Mouse (Mus musculus): ENCODE measurements at regions not wholly inside any gene's neighbourhood (a gene's known extent, or its start where the extent isn't known, plus 50 kb on each side); places are given as distances from the start of the nearest gene placed in this dataset.

GRCm38 (mm10) chr10:96863230-96863629, 246.4 kb downstream of the Btg1 start:
- DNase-seq: no peak

GRCm38 (mm10) chr10:96866468-96866867, 249.7 kb downstream of the Btg1 start:
- DNase-seq: no peak

- DNase-seq: no peak
These were observed 254.9 kb downstream of the Btg1 start for GRCm38 (mm10) chr10:96871559-96872160.

GRCm38 (mm10) chr10:96874646-96875045, 257.8 kb downstream of the Btg1 start:
- DNase-seq: no peak

- no peak for DNase-seq
These were observed 258.9 kb downstream of the Btg1 start for GRCm38 (mm10) chr10:96875676-96876075.

- DNase-seq: no peak
These were observed 262.6 kb downstream of the Btg1 start for GRCm38 (mm10) chr10:96879425-96879824.

- DNase-seq: no peak
These were observed 264.0 kb downstream of the Btg1 start for GRCm38 (mm10) chr10:96880771-96881170.

- DNase-seq: no peak
These were observed 264.4 kb downstream of the Btg1 start for GRCm38 (mm10) chr10:96881212-96881611.

- no peak for DNase-seq
These were observed 264.9 kb downstream of the Btg1 start for GRCm38 (mm10) chr10:96881660-96882059.

GRCm38 (mm10) chr10:96901150-96901549, 284.3 kb downstream of the Btg1 start:
- no peak for DNase-seq

- no peak for DNase-seq
These were observed 288.4 kb downstream of the Btg1 start for GRCm38 (mm10) chr10:96905098-96905809.

GRCm38 (mm10) chr10:96909661-96910315, 293.0 kb downstream of the Btg1 start:
- no peak for DNase-seq

GRCm38 (mm10) chr10:96921181-96921580, 304.4 kb downstream of the Btg1 start:
- DNase-seq: peak; percentile 8 to 23

- DNase-seq: no peak
These were observed 307.5 kb downstream of the Btg1 start for GRCm38 (mm10) chr10:96924266-96924672.

- no peak for DNase-seq
These were observed 307.9 kb downstream of the Btg1 start for GRCm38 (mm10) chr10:96924722-96925121.

GRCm38 (mm10) chr10:96925771-96926170, 309.0 kb downstream of the Btg1 start:
- no peak for DNase-seq

- peak in 1 of 2 experiments; percentile 38 for DNase-seq
These were observed 317.9 kb downstream of the Btg1 start for GRCm38 (mm10) chr10:96934661-96935060.

GRCm38 (mm10) chr10:96940887-96941518, 324.2 kb downstream of the Btg1 start:
- DNase-seq: no peak

GRCm38 (mm10) chr10:96944229-96944628, 327.4 kb downstream of the Btg1 start:
- no peak for DNase-seq

GRCm38 (mm10) chr10:96947971-96948370, 331.2 kb downstream of the Btg1 start:
- no peak for DNase-seq

- DNase-seq: no peak
These were observed 332.1 kb downstream of the Btg1 start for GRCm38 (mm10) chr10:96948871-96949270.

- no peak for DNase-seq
These were observed 338.4 kb downstream of the Btg1 start for GRCm38 (mm10) chr10:96955036-96955775.
